Mouse (Mus musculus): ENCODE measurements around the gene Mlph. TPM values are rescaled to one million over a fixed set of nuclear protein-coding genes. Genes with fewer than 3 reads are reported as not detected.

The Mlph gene
- total RNA-seq (2014; rRNA removed; ENCODE audit: low replicate concordance) (0.04 and 0.27 TPM in 2 replicates), polyA plus RNA-seq (2015; fragmentation: Nextera tagmentation; extraction: Ambion mirVana) (0.12 TPM in 2 replicates)

DNA sequence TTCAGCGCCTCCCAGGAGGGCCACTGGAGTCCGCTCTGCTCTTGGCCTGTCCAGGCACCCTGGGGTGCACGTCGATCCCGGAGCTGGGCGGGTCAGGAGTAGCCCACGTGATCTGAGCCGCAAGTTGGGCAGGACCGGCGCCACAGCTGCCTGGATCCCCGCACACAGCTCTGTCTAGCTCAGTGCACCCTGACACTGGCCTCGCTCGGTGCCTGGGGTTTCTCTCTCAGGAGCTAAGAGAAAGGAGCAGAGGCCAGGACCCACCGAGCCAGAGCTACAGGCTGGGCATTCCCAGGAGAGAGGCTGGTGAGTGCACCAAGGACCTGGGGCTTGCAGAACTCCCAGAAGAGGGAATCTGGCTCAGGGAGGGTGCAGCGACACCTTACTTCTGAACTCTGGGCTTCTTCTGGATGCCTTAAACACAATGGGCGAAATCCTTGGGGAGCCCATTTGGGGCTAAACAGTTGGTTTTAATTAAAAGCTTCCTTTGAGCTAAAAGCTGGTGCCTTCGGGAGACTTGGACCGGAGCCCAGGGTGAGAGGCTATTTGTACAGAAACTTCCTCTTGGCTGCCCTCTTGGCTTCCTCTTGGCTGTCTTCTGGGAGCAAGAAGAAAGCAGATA is at the start of gene Mlph:
TSS of gene Mlph (plus strand) at position 138 of the 622 bp plus-strand sequence.
- no peak within 1 kb of the TSS for H3K9ac ChIP-seq (replicated peaks; ENCODE audit: low read depth, low read length)
- WGBS, result 18% methylated on average over 17 of the region's 18 CpGs

DNA sequence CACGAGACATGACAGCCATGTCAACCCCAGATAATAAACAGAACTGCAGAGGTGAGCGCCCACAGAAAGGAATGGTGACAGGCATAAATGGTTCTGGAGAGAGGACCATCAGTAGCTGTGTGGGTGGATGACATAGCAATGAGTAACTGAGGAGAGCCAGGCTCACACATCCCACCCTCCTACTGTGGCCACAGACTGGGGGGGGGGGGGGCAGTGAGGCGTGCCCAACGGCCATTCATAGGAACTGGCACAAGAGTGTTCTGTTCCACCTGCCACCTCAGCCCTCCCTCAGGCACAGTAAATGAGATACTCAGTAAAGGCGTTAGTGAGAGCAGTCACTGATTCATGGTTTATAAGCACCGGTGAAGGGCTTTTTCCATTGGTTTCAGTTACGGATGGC is 48.2 kb upstream of the Mlph start:
- TF ChIP-seq EP300 (IDR thresholded peaks at IDR 0.05; ENCODE audit: low read depth) (no peak), CTCF (IDR thresholded peaks at IDR 0.05; ENCODE audit: low read depth) (no peak)
- WGBS, result 76% methylated on average over 5 of the region's 7 CpGs
- ATAC-seq (ENCODE audit: insufficient read depth, low read depth) (no peak), DNase-seq (ENCODE audit: low spot score) (no peak)
- no peaks in the 10 kb centered on the region for H3K27me3 ChIP-seq (ENCODE audit: control insufficient read depth, insufficient read depth, low read length)
- no peak overlapping the region for H3K9ac ChIP-seq (replicated peaks; ENCODE audit: low read depth, low read length)
- 0 out of 2 replicates have a peak, but pooled peaks cover 3% of the 10 kb centered on the region for H3K9me3 ChIP-seq (replicated peaks; ENCODE audit: control insufficient read depth, low read length)
- H3K4me1 ChIP-seq (ENCODE audit: control insufficient read depth, insufficient read depth), result no peaks in the 10 kb centered on the region
- no peak overlapping the region for H3K4me2 ChIP-seq (ENCODE audit: low read depth, low read length)
- no peak overlapping the region for H3K27ac ChIP-seq (ENCODE audit: low read depth)
- H3K4me3 ChIP-seq (ENCODE audit: low read depth, low read length), result no peak overlapping the region
- no peaks in the 10 kb centered on the region for H3K36me3 ChIP-seq (replicated peaks; ENCODE audit: control insufficient read depth, insufficient read depth, low read length)

More for the DNA sequence above, at the start of gene Mlph:
- H3K4me2 ChIP-seq (ENCODE audit: low read depth, low read length), result peak within 1 kb of the TSS; percentile 50
- DNase-seq (ENCODE audit: low spot score) (no peak), ATAC-seq (ENCODE audit: insufficient read depth, low read depth) (peak; percentile 66)
- no peak for TF ChIP-seq CTCF (IDR thresholded peaks at IDR 0.05; ENCODE audit: low read depth)
- TF ChIP-seq EP300 (IDR thresholded peaks at IDR 0.05; ENCODE audit: low read depth), result no peak
- H3K4me1 ChIP-seq (ENCODE audit: control insufficient read depth, insufficient read depth), result peaks cover 21% of the 10 kb centered on the region
- no peaks in the 10 kb centered on the region for H3K36me3 ChIP-seq (replicated peaks; ENCODE audit: control insufficient read depth, insufficient read depth, low read length)
- peak within 1 kb of the TSS; percentile 23 for H3K4me3 ChIP-seq (ENCODE audit: low read depth, low read length)
- H3K9me3 ChIP-seq (replicated peaks; ENCODE audit: control insufficient read depth, low read length), result peaks cover 9% of the 10 kb centered on the region
- H3K27ac ChIP-seq (ENCODE audit: low read depth), result no peak within 1 kb of the TSS
- H3K27me3 ChIP-seq (ENCODE audit: control insufficient read depth, insufficient read depth, low read length), result peaks cover 10% of the 10 kb centered on the region; the same call in 1 of the 2 replicates

DNA sequence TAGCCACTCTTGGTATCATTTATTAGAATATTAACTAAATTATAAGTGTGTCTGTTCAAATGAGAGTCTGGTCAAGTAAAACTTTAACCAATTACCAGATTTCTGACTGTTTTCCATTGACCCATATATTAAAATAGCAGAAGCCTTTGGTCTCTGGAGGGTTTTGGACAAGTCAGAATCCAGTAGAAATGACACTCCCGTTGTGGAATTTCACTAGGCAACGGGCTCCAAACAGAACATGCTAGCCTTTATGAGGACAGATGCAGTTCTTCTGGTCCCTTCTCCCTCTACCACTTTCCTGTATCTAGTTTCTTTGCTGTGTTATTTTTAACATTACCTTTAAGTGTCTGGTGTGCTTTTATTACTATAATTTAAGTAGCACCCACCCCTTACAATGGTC is 44.3 kb upstream of the Mlph start:
- Histone ChIP-seq H3K9ac (replicated peaks; ENCODE audit: low read depth, low read length) (no peak overlapping the region), H3K9me3 (replicated peaks; ENCODE audit: control insufficient read depth, low read length) (0 out of 2 replicates have a peak, but pooled peaks cover 6% of the 10 kb centered on the region), H3K4me1 (ENCODE audit: control insufficient read depth, insufficient read depth) (no peaks in the 10 kb centered on the region), H3K4me2 (ENCODE audit: low read depth, low read length) (no peak overlapping the region), H3K27me3 (ENCODE audit: control insufficient read depth, insufficient read depth, low read length) (no peaks in the 10 kb centered on the region), H3K27ac (ENCODE audit: low read depth) (no peak overlapping the region), H3K36me3 (replicated peaks; ENCODE audit: control insufficient read depth, insufficient read depth, low read length) (no peaks in the 10 kb centered on the region), H3K4me3 (ENCODE audit: low read depth, low read length) (no peak overlapping the region)
- no peak for TF ChIP-seq EP300 (IDR thresholded peaks at IDR 0.05; ENCODE audit: low read depth)
- no peak for TF ChIP-seq CTCF (IDR thresholded peaks at IDR 0.05; ENCODE audit: low read depth)
- ATAC-seq (ENCODE audit: insufficient read depth, low read depth) (no peak), DNase-seq (ENCODE audit: low spot score) (peak; percentile 37)
- WGBS, result 62% methylated on average over 2 of the region's 2 CpGs

DNA sequence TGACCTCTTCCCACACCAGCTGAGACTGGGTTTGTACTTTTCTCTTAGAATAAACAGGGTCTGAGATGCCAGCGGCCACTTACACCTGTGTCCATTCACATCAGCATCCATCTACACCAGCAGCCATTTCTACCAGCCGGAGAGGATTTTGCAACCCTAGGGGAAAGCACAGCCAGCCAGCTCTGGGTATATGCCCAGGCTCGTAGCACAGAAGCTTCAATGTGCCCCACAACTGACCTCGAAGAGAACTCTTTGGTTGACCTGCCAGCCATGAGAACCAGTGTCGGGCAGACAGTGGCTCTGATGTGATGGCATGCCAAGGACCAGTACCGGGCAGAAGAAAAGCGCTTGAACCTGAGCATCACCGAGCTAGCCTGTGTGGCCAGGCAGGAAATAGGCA is 39.5 kb upstream of the Mlph start:
- H3K27ac ChIP-seq (ENCODE audit: low read depth), result no peak overlapping the region
- TF ChIP-seq EP300 (IDR thresholded peaks at IDR 0.05; ENCODE audit: low read depth) (no peak), CTCF (IDR thresholded peaks at IDR 0.05; ENCODE audit: low read depth) (no peak)
- no peaks in the 10 kb centered on the region for H3K4me1 ChIP-seq (ENCODE audit: control insufficient read depth, insufficient read depth)
- no peak for ATAC-seq (ENCODE audit: insufficient read depth, low read depth)
- 0 out of 2 replicates have a peak, but pooled peaks cover 6% of the 10 kb centered on the region for H3K9me3 ChIP-seq (replicated peaks; ENCODE audit: control insufficient read depth, low read length)
- 80% methylated on average over 8 of the region's 8 CpGs for WGBS
- no peak overlapping the region for H3K4me3 ChIP-seq (ENCODE audit: low read depth, low read length)
- H3K4me2 ChIP-seq (ENCODE audit: low read depth, low read length), result no peak overlapping the region
- no peak for DNase-seq (ENCODE audit: low spot score)
- no peak overlapping the region for H3K9ac ChIP-seq (replicated peaks; ENCODE audit: low read depth, low read length)
- H3K27me3 ChIP-seq (ENCODE audit: control insufficient read depth, insufficient read depth, low read length), result no peaks in the 10 kb centered on the region
- H3K36me3 ChIP-seq (replicated peaks; ENCODE audit: control insufficient read depth, insufficient read depth, low read length), result no peaks in the 10 kb centered on the region

DNA sequence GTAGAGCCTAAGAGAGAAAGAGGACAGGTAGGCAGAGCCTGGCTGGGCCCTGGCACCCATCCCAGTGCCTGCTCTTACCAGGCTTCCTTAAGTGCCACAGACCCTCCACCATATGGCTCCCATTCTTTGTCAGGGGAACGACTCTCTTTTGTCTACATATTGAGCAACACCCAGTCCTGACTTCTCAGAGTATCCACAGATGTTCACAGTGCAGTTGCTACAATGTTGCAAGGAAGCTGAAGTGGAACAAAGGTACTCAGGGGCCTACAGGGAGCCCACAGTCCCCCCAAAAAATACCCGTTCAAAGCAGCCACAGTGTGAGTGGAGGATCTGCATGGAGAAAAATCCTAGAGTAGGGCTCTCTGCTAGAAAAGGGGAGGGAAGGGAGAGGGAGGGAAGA is 38.9 kb upstream of the Mlph start:
- Histone ChIP-seq H3K27me3 (ENCODE audit: control insufficient read depth, insufficient read depth, low read length) (no peaks in the 10 kb centered on the region), H3K27ac (ENCODE audit: low read depth) (no peak overlapping the region), H3K9me3 (replicated peaks; ENCODE audit: control insufficient read depth, low read length) (0 out of 2 replicates have a peak, but pooled peaks cover 6% of the 10 kb centered on the region), H3K4me3 (ENCODE audit: low read depth, low read length) (no peak overlapping the region), H3K4me1 (ENCODE audit: control insufficient read depth, insufficient read depth) (no peaks in the 10 kb centered on the region), H3K36me3 (replicated peaks; ENCODE audit: control insufficient read depth, insufficient read depth, low read length) (no peaks in the 10 kb centered on the region), H3K4me2 (ENCODE audit: low read depth, low read length) (no peak overlapping the region), H3K9ac (replicated peaks; ENCODE audit: low read depth, low read length) (no peak overlapping the region)
- 41% methylated on average over 2 of the region's 2 CpGs for WGBS
- ATAC-seq (ENCODE audit: insufficient read depth, low read depth) (no peak), DNase-seq (ENCODE audit: low spot score) (no peak)
- TF ChIP-seq EP300 (IDR thresholded peaks at IDR 0.05; ENCODE audit: low read depth) (no peak), CTCF (IDR thresholded peaks at IDR 0.05; ENCODE audit: low read depth) (no peak)
